Mouse (Mus musculus) kidney, adult 18-20 months (tissue): Measurements from ENCODE around the gene Hpgds.

Experiments
- DNase-seq: peaks from one replicate; pipeline ENCODE4 v3.0.0; 2021

Hpgds gene

GRCm38 (mm10) chr6:65144621-65145205 lies at the start of gene Hpgds:
Gene Hpgds, minus strand, starts transcription at chr6:65144908.
- peak; percentile 6 for DNase-seq

- no peak for DNase-seq
Observed at GRCm38 (mm10) chr6:65164977-65165376, 20.3 kb upstream of the Hpgds start.

- DNase-seq: no peak
Observed at GRCm38 (mm10) chr6:65164137-65164536, 19.4 kb upstream of the Hpgds start.

DNA sequence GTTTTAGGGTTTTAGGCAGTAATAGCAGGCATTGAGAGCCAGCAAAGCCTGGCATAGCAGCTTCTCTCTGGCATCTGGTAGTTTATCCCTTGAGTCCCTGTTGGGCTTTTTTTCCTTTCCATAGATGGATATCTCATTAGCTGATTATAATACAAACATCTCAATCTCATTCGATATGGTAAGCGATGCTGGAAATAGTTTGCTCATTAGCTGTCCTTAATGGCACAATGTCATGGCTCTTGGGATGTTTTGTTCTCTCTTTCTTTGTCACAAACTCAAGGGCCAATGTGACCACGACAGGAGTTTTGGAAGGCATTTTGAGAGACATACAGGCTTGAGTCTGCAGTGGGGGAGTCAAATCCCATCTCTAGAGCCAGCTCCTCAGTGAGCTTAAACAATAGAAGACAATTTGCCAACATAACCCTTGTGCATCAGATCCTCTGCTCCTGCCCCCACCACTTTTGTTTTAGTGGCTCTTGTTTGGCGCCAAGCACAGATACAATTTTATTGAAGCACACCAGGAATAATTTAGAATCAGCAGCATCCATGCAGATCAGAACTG lies 14.8 kb upstream of the Hpgds start:
- no peak for DNase-seq

DNA sequence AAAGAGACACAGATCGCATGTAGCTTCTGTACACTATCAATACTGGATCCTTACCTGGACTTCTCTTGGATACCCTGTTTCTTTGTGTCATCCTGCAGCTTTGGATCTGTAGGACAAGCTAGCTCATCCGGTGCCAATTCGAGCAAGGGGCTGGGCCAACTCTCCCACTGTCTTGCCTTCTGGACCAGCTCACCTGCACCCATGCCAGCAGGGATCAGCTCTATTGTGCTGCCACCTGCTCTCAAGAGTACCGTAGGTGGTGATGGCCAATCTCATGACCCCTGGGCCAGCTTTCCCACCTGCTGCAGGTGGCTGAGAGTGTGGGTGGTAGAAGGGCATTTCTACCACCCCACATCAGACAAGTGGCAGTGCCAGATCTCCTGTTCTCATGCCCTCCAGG lies 12.3 kb upstream of the Hpgds start:
- DNase-seq: no peak

DNA sequence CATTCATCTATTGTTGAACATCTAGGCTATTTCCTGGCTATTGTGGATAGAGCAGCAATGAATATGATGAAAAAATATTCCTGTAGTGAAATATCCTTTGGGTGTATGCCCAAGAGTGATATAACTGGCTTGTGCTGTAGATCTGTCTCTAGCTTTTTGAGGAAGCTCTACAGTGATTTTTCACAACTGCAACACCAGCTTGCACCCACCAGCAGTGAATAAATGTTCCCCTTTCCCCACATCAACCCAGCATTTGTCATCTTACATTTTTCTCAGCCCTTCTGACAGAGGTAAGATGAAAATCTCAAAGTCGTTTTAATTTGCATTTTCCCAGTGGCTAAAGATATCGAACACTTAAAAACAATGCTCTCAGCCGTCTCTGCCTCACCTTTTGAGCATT lies 8.9 kb upstream of the Hpgds start:
- no peak for DNase-seq

- DNase-seq: no peak
Observed at GRCm38 (mm10) chr6:65150703-65151102, 6.0 kb upstream of the Hpgds start.

DNA sequence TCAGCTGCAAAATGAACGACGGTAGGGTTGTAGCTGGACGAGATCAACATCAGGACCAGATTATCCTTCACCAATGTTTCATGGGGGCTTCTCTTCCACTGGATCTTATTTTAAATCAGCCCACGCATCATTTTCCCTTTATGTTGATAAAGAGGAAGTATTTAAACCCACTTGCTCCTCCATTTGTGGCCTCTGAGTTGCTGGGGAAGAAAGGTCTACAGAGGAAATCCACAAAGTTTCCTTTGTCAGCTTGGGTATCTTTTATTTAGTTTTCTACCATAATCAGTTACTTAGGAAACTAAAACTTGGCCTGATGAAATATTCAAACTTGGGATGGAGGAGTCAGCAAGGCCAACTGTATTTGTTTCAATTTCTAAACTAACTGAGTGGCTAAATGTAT lies 1.7 kb upstream of the Hpgds start:
- DNase-seq: no peak

- DNase-seq: no peak
Observed at GRCm38 (mm10) chr6:65142316-65142715, 2.4 kb downstream of the Hpgds start.

DNA sequence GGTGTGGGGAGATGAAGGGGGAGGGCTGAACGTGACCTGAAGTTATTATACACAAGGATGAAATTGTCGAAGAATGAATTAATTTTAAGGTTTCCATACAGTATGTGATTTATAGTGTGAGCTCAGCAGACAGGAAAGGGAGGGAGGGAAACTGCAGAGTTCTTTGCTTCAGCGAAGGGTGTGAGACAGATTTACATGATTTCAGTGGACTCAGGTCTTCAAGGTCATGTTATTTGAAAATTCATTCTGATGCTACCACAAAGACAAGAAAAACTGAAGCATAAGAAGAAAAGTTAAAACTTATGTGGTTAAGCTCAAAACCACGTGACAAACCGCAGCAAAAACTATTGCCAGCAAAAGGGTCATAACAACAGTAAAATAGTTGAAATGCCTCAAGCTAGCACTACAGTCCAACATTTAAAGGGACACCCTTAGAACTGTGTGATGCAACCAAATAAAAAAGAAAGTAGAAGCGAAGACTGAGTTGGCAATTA lies 3.9 kb downstream of the Hpgds start:
- no peak for DNase-seq

- no peak for DNase-seq
Observed at GRCm38 (mm10) chr6:65140082-65140749, 4.5 kb downstream of the Hpgds start.

DNA sequence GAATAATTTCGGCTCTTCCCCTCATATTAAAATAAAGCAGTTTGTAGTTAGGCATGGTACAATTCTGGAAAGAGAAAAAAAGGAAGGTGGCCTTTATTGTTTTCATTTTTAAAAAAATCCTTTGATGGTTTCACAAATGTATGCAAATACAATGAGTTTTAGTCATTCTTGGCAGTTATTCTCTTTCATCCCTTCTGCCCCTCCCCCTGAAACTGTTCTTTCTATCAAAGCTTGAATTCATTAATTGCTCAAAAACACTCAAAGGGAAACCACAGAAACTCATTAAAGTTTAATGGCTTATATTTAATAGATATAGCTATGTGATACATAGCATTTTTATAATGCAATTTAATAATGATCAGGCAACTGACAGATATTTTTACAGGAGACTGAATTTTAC lies 6.5 kb downstream of the Hpgds start:
- no peak for DNase-seq

GRCm38 (mm10) chr6:65137802-65138201 lies 6.9 kb downstream of the Hpgds start:
- DNase-seq: no peak

DNA sequence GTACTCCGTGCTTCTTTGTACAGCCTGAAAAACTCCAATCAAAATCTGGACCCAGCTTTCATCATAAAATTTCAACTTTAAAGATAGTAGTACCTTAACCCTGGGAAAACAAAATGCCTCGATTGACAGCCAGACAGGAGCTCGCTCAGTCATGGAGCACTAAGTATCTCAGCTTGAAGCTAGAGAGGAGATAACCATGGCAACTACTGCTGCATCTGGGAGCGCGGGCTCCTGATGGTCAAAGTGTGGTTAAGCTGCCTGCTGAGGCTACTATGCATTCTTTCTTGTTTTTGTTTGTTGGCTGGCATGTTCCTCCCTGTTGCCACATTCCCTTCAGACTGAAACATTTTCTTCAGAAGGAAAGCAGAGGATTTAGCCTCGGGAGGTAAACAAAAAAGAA lies 12.3 kb downstream of the Hpgds start:
- no peak for DNase-seq

DNA sequence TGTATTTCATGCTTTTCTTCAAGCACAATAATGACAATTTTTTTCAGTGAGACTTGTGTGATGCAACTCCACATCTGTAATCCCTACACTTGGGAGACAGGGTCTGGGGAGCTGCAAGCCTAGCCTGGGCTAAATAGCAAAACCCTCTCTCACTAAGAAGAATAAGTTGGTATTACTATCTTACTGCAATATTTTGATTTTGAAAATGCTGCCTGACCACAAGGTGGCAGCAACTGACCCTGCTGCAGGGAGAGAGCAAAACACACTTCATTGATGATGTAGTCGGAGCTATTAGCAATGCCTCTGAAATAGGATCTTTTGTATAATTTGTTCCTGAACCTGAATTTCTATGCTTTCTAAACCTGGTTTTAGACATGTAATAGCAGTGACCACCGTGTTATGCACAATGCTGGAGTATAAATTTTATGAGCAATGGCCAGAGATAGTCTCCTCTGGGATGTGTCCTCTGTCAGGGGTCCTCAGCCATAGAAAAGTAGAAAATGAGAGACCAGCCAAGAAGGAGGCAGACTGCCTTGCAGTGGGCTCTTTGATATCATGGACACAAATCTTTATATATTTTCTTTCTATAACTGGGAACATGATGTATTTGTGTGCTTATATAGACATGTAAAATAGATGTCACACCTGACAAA lies 18.5 kb downstream of the Hpgds start:
- peak; percentile 27 for DNase-seq

GRCm38 (mm10) chr6:65117540-65117939 lies 27.2 kb downstream of the Hpgds start:
- no peak for DNase-seq

DNA sequence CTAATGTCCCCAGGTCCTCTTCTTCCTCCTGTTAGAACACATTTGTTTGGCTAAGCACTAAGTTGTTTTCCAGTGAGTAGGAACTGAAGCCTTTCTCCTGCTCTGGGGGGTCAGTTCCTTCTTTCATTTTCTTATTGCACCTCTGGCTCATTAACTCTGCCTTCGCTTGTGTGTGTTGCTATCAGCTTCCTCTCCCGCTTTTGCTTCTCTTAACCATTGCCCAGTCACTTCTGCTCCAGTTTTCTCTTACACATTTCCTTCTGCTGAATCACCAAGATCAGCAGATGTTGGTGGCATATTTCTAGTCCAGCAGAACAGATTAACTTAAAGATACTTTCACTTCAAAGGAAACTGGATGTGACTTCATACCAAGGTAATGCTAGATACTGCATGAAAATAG lies 29.8 kb downstream of the Hpgds start:
- no peak for DNase-seq

- DNase-seq: no peak
Observed at GRCm38 (mm10) chr6:65079139-65079538, 65.6 kb downstream of the Hpgds start.

GRCm38 (mm10) chr6:65075201-65075600 lies 69.5 kb downstream of the Hpgds start:
- DNase-seq: no peak
